Mouse (Mus musculus): ENCODE data around the gene Zbtb1. TPM values are rescaled to one million over a fixed set of nuclear protein-coding genes. Genes with fewer than 3 reads are reported as not detected.

The Zbtb1 gene
- 8.9 and 11.7 TPM in 2 replicates for total RNA-seq (2015)
- total RNA-seq (2017) = 9.1 and 10.1 TPM in 2 replicates

GRCm38 (mm10) chr12:76369978-76370830 is at the start of gene Zbtb1:
Gene Zbtb1 (plus strand): TSS chr12:76370266.
- ATAC-seq (ENCODE audit: poor library complexity, severe bottlenecking) = peak; percentile 49

- ATAC-seq (ENCODE audit: poor library complexity, severe bottlenecking) = peak; percentile 61
These were observed 45.2 kb upstream of the Zbtb1 start, which contains the start of gene Akap5 for GRCm38 (mm10) chr12:76324679-76325431. Gene Akap5 (plus strand): TSS chr12:76324891.

DNA sequence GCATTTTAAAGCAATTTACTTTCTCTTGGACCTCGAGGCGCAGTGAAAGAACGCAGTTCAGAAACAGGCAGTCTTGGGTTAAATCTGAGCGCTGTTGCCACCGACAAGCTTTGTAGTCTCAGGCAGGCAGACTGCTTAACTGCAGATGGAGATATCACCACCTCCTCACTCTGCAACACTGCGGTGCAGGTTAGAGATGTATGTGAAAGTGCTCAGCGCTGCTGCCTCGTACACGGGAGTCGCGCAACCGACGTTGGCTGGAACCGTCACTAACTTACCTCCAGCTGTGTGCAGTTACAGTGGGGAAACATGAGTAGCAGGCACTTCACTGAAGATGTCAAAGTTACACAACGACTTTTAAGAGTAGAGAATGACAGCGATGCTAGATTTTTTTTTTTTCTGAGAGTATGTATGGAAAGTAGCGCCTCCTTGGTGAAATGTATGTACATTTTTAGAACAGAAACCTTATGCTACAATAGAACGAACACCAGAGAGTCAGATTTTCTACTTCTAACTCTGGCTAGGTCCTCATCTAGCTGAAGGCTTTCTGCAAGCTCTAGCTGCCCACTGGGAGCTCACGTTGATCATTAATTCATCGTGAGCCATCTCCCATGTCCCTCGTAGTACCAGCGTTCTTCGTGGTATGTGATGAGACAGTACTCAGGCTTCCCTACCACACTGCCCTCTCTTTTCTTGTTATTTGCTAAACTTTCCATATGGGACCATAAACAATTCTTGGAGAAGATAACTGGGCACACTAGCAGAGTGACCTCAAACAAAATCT is 43.4 kb upstream of the Zbtb1 start:
- ATAC-seq (ENCODE audit: poor library complexity, severe bottlenecking) = no peak

DNA sequence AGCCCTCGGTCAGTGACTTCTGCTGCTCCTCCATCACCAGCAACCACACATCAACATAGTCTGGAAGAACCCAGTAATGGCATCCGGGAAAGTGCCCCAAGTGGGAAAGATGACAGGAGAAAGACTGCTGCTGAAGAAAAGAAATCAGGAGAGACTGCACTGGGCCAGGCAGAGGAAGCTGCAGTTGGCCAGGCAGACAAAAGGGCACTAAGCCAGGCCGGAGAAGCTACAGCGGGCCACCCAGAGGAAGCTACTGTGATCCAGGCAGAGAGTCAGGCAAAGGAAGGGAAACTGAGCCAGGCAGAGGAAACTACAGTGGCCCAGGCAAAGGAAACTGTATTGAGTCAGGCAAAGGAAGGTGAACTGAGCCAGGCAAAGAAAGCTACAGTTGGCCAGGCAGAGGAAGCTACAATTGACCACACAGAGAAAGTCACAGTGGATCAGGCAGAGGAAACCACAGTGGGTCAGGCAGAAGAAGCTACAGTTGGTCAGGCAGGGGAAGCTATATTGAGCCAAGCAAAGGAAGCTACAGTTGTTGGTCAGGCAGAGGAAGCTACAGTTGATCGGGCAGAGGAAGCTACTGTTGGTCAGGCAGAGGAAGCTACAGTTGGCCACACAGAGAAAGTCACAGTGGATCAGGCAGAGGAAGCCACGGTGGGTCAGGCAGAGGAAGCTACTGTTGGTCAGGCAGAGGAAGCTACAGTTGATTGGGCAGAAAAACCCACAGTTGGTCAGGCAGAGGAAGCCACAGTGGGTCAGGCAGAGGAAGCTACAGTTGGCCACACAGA is 41.3 kb upstream of the Zbtb1 start:
- peak; percentile 65 for ATAC-seq (ENCODE audit: poor library complexity, severe bottlenecking)

DNA sequence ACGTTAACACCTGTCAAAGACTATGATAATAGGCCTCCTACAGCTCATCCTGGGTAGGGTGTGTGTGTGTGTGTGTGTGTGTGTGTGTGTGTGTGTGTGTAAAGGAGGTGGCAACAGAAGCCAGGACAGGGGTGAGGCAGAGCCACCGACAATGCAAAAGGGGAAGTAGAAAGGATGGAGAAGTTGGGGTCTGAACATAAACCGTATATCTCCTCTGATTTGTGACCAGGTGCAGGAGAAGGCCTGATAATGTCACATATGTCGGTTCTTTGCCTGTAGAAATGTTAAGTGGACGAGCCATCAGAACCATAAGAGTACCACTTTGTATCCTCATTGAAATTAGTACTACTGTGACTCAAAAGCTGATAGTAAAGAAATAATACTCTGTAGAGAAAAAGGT is 36.4 kb upstream of the Zbtb1 start:
- no peak for ATAC-seq (ENCODE audit: poor library complexity, severe bottlenecking)

DNA sequence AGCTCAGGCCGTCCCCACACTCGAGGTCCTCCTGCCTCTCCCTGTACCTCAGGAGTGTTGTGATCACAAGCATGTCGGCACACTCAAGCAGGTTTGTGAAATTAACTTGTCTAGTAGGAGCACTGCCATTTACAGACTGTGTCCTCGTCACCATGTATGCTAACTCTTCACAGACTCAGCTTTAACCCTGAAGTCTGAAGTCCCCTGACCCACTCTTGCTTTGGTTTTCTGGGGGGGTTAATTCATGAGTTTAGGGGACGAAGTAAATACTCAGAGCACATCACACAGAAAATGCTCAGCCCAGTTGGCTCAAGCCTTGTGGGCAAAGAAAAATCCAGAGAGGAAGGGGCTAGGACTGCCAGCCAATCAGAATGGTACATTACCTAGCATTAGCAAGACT is 34.4 kb upstream of the Zbtb1 start:
- no peak for ATAC-seq (ENCODE audit: poor library complexity, severe bottlenecking)

DNA sequence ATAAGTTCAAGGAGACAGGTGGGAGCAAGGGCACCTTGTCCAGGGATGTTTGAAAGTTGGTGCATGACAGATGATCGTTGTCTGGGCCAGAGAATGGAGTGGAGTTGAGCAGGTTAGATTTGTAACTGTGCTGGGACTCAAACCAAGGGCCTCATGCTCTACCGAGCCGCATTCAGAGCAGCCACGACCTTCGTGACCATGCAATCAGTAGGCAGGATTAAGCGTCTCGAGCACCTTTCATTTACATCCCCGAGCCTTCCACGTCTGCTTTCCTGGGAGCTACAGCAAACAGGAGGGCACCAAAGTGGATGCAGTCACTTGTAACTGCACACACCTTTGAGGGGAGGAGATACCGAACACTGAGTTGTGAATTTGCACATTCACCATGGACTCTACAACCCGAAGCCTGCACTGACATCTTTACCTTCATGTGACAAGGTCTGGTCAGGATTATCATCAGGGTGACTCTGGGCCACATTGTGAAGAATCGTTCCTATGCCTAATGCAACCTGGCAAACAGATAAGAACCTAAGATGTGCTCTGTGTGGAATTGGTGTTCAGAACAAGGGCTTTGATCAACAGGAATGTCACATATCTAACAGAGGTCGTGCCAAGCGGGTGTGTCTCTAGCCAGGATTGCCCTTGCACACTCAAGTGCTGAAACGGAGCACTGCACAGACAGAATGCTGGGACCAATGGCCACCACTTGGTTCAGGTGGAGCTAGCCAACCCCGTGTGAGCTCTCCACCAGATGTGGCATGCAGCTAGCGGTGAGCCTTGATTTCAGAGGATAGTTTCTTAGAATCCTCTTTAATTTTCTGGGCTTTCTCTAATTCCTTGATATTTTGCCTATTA is 33.7 kb upstream of the Zbtb1 start:
- no peak for ATAC-seq (ENCODE audit: poor library complexity, severe bottlenecking)

- peak; percentile 82 for ATAC-seq (ENCODE audit: poor library complexity, severe bottlenecking)
These were observed 29.0 kb upstream of the Zbtb1 start for GRCm38 (mm10) chr12:76341080-76341479.

DNA sequence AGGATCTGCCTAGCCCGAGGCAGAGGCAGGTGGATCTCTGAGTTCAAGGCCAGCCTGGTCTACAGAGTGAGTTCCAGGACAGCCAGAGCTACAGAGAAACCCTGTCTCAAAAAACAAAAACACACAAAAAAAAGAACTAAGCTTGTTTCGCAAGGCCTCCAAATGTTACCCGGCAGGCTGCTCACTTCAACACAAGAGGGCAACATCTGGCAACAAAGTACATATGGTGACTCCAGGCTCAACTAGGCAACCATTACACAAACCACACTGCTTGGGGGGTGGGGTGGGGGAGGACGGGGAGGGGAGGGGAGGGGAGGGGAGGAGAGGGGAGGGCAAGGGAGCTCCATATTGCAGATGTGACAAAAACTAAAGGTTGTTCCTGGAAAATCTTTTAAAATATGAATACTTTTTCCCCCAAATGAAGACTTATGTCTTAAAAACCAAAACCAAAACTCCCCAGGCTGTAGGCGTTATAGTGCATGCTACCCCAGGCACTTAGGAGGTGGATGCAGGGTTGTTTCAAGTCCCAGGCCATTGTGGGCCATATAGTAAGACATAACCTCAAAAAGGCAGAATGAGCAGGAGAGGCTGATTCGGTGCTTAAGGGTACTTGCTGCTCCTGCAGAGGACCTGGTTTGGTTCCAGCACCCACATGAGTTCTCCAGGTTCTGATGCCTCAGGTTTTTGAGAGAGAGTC is 24.2 kb upstream of the Zbtb1 start:
- ATAC-seq (ENCODE audit: poor library complexity, severe bottlenecking) = peak; percentile 90

DNA sequence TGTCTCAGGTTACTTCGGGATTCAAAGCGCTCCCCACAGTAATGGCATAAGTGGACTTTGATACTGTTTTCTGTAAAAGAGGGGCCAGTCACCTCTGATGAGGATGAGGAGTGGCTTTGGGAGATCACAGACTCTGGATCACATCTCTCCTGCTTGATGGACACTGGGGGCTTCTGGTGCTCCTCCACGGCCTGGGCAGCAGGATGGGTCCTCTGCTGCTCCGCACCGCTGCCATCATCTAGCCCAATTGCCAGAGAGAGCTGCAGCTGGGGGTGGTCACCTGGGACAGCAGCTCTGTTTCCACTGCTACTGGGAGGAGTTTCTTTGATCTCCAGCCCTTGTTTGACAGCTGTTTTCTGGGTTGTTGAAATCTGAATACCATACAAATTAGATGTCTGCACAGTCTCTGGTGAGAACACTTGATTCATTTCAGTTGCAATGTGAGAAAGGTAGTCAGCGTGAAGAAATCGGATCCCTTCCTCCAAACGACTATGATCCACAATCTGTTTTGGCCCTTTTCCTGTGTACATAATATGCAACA is 20.3 kb upstream of the Zbtb1 start:
- ATAC-seq (ENCODE audit: poor library complexity, severe bottlenecking) = no peak

DNA sequence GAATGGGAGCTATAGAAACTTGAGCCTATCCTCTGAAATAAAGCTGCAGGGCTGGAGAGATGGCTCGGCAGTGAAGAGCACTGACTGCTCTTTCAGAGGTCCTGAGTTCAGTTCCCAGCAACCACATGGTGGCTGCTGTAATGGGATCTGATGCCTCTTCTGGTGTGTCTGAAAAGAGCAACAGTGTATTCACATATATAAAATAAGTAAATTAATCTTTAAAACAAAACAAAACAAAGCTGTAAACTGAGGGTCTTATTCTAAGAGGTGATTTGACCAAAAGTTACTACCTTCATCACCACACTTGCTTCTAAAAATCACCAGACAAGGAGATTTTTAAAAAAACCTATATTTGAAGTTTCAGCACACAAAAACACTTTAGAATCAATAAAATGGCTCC is 9.2 kb upstream of the Zbtb1 start:
- ATAC-seq (ENCODE audit: poor library complexity, severe bottlenecking) = no peak

- ATAC-seq (ENCODE audit: poor library complexity, severe bottlenecking) = peak; percentile 66; the same call in 1 of the 2 replicates
These were observed 8.4 kb upstream of the Zbtb1 start for GRCm38 (mm10) chr12:76361405-76362302.

GRCm38 (mm10) chr12:76362303-76362676 is 7.8 kb upstream of the Zbtb1 start:
- peak; percentile 71 for ATAC-seq (ENCODE audit: poor library complexity, severe bottlenecking)

- no peak for ATAC-seq (ENCODE audit: poor library complexity, severe bottlenecking)
These were observed 3.8 kb upstream of the Zbtb1 start for GRCm38 (mm10) chr12:76366276-76366675.

DNA sequence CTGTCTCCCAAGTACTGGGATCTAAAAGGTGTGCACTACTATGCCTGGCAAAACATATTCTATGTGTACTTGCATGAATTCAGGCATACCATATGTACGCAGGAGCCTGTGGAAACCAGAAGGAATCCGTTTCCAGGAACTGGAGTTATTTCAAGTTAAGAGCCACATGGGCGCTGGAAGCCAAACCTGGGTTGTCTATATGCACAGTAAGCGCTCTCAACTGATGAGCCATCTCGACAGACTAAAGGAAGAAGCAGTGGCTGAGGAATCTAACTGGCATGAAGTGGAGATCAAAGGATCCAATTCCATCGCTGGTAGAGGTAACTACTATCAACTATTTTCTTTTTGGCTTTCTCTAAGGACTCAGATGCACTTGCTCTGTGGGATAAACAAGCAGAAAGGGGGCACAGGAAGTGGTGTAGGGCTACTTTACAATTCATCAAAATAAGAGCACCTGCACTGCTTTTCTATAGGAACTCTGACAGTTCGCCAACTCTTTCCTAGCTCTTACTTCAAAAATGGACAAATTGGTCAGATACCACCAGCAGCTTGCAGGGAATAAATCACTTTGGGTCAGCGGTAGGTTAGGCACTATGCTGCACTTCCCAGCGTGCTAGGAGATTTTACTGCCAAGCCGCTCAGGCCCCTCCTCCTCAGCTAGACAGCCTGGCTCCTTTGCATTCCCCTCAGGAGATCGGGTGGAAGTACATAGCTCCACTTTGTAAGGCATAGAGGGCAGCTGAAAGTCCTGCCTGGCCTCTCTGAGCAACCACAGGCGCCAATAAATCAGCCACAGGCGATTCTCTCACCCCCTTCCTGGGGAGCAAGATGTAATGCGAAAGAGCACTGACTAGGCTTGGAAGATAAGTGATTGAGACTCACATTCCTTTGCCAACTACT is 2.7 kb upstream of the Zbtb1 start:
- no peak for ATAC-seq (ENCODE audit: poor library complexity, severe bottlenecking)

DNA sequence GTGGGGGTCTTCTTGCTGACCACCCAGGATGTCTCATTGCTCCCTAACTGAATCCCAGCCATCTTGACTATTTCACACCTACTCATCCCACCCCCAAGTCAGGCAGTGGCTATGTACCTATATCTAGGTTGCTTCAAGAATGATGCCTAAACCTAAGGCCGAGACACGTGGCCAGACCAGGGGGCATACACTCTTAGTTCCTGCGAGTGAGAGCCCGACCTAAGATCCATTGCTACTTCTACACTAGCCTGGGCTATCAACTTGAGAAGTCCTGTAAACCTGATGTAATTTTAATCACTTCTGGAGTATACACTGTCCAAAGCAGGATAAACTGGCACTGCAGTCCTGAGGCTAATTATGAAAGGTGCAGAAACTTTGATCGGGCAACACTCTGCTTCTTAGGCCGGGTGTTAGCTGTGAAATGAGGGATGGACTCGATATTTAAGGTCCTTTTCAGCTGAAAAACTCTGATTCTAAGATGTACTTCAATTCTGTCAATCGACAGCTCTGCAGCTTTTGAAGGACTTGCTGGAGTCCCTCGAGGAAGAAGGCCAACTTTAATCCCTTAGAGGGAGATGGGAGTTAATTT is 1.8 kb upstream of the Zbtb1 start:
- no peak for ATAC-seq (ENCODE audit: poor library complexity, severe bottlenecking)

All from megakaryocyte, adult 5-6 weeks (primary cell).